Mouse (Mus musculus): ENCODE measurements around the gene Higd1c. TPM values are rescaled to one million over a fixed set of nuclear protein-coding genes. Genes with fewer than 3 reads are reported as not detected.

Gene Higd1c
- total RNA-seq, 2 experiments from 2014 or later: not detected

- intact Hi-C loops (cut with DNase I): no loop called here
- DNase-seq (ENCODE audit: low spot score in 2 of 2): no peak
Measured at GRCm38 (mm10) chr15:100424396-100425122, 60.2 kb downstream of the Higd1c start, which contains the start of gene Slc11a2. Gene Slc11a2 (minus strand): TSS chr15:100425072.

- no peak for DNase-seq (ENCODE audit: low spot score in 2 of 2)
- intact Hi-C loops (cut with DNase I): no loop called here
Measured at GRCm38 (mm10) chr15:100428296-100428905, 64.1 kb downstream of the Higd1c start.

- intact Hi-C loops (cut with DNase I): no loop called here
- DNase-seq (ENCODE audit: low spot score in 2 of 2): no peak
Measured at GRCm38 (mm10) chr15:100429959-100430565, 65.7 kb downstream of the Higd1c start.

- intact Hi-C loops (cut with DNase I): no loop called here
- DNase-seq (ENCODE audit: low spot score in 2 of 2): no peak
Measured at GRCm38 (mm10) chr15:100433234-100433633, 68.9 kb downstream of the Higd1c start.

Other genes with a start within 250 kb of the Higd1c start
- gene Atf1, start 136.7 kb upstream of the Higd1c start, total RNA-seq (2021): 10 to 100 TPM; 14.0 to 20.8 TPM
- gene Tmprss12, start 83.7 kb upstream of the Higd1c start, total RNA-seq (2021): not detected
- gene Mettl7a1, start 60.4 kb upstream of the Higd1c start, total RNA-seq (2021): 10 to 100 TPM; 29.3 to 32.3 TPM
- gene Mettl7a3, start 29.6 kb upstream of the Higd1c start, total RNA-seq (2021): under 1 TPM in 1 of 2 experiments, not detected in 1; 0.27 TPM
- gene Methig1, start 11.4 kb upstream of the Higd1c start, total RNA-seq (2021): not detected
- under 1 TPM; 0.45 to 0.64 TPM for gene Mettl7a2, start 11.3 kb upstream of the Higd1c start, total RNA-seq (2021)
- gene Gm5475, start 57.6 kb downstream of the Higd1c start, total RNA-seq (2021): not detected
- gene Slc11a2, start 60.5 kb downstream of the Higd1c start, total RNA-seq (2021): 10 to 100 TPM; 57.9 to 60.6 TPM
- gene Letmd1, start 104.5 kb downstream of the Higd1c start, total RNA-seq (2021): 10 to 100 TPM; 60.7 to 60.8 TPM
- 10 to 100 TPM; 33.8 to 38.0 TPM for gene Csrnp2, start 130.9 kb downstream of the Higd1c start, total RNA-seq (2021)
- 10 to 100 TPM; 26.2 to 33.1 TPM for gene Tfcp2, start 187.5 kb downstream of the Higd1c start, total RNA-seq (2021)
- gene Pou6f1, start 235.4 kb downstream of the Higd1c start, total RNA-seq (2021): 100 to 1,000 TPM; 128 to 140 TPM